Mouse (Mus musculus): ENCODE measurements at regions not wholly inside any gene's neighbourhood (a gene's known extent, or its start where the extent isn't known, plus 50 kb on each side); places are given as distances from the start of the nearest gene placed in this dataset.

- TF ChIP-seq CTCF (IDR thresholded peaks at IDR 0.05; ENCODE audit: low read depth) (no peak), EP300 (IDR thresholded peaks at IDR 0.05; ENCODE audit: low read depth) (no peak)
Observed at GRCm38 (mm10) chr1:129180174-129180759, 92.8 kb upstream of the Thsd7b start.
